Mouse (Mus musculus): ENCODE measurements at regions not wholly inside any gene's neighbourhood (a gene's known extent, or its start where the extent isn't known, plus 50 kb on each side); places are given as distances from the start of the nearest gene placed in this dataset.

DNA sequence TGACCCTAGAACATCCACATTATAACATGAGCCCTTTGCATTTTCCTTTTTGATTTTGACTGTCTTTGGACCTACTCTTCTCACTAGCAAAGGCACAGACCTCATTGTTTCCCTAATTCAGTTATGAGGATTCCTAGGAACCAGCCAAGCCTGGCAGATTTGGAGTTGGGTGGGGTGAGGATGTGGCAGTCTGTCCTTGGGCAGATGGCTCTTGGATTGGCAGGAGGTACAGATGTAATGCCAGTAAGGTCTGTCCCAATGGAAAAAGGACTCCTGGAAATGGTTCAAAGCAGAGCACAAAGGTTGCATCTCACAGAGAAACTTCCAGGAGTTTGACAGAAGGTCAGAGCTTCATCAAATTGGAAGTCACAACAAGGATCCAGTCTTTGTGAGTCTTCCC lies 121.2 kb downstream of the Ttc32 start:
- TF ChIP-seq CTCF (IDR thresholded peaks at IDR 0.05; ENCODE audit: extremely low read depth, insufficient read depth, insufficient read length, insufficient replicate concordance) (no peak), POLR2A (IDR thresholded peaks at IDR 0.05; ENCODE audit: low read depth, low read length) (no peak)
